Mouse (Mus musculus) midbrain, embryonic 12.5 days (tissue): Measurements from ENCODE around the gene Tmco3. TPM values are rescaled to one million over a fixed set of nuclear protein-coding genes. Genes with fewer than 3 reads are reported as not detected.

Experiments
- ATAC-seq: fragments of 200-750 bp; cut with Nextera tagmentation; 2 replicates; pipeline ENCODE4 v1.8.0; 2017; ENCODE audit warnings: low read depth, moderate TSS enrichment, moderate library complexity; ENCODE audit not compliant: low FRiP score
- H3K27ac ChIP-seq: fragments of 300-500 bp; sonication (generic); replicated peaks from 2 replicates; pipeline ENCODE4 v1.5.1; 2016; ENCODE audit warnings: mild to moderate bottlenecking
- H3K27me3 ChIP-seq: fragments of 300-500 bp; sonication (generic); 2 replicates; pipeline ENCODE4 v1.6.1; 2016; ENCODE audit warnings: mild to moderate bottlenecking
- H3K36me3 ChIP-seq: fragments of 300-500 bp; sonication (generic); 2 replicates; pipeline ENCODE4 v1.6.1; 2016
- H3K4me1 ChIP-seq: fragments of 300-500 bp; sonication (generic); 2 replicates; pipeline ENCODE4 v1.6.1; 2016
- H3K4me2 ChIP-seq: fragments of 300-500 bp; sonication (generic); replicated peaks from 2 replicates; pipeline ENCODE4 v1.6.1; 2016; ENCODE audit warnings: mild to moderate bottlenecking, moderate library complexity
- H3K4me3 ChIP-seq: fragments of 300-500 bp; sonication (generic); 2 replicates; pipeline ENCODE4 v1.5.1; 2016; ENCODE audit warnings: mild to moderate bottlenecking
- H3K9ac ChIP-seq: fragments of 300-500 bp; sonication (generic); replicated peaks from 2 replicates; pipeline ENCODE4 v1.6.1; 2016; ENCODE audit warnings: mild to moderate bottlenecking, moderate library complexity
- H3K9me3 ChIP-seq: fragments of 300-500 bp; sonication (generic); 2 replicates; pipeline ENCODE4 v1.6.1; 2016; ENCODE audit warnings: mild to moderate bottlenecking
- WGBS: fragments of 180-500 bp; shearing (Covaris S2); methylation state at CpG from one replicate; pipeline ENCODE4 v1.1.7; 2016; 5-methylcytosine and 5-hydroxymethylcytosine counted together
- polyA plus RNA-seq: library from polyadenylated mRNA; unstranded; fragments of >200 nt; fragmentation: Nextera tagmentation; extraction: Ambion mirVana; gene quantifications from 2 replicates; pipeline ENCODE4 v1.2.1, GENCODE M21; 2016

The Tmco3 gene
- polyA plus RNA-seq = 36.5 and 47.8 TPM in 2 replicates

GRCm38 (mm10) chr8:13287692-13288623 lies at the start of gene Tmco3, which contains the start of gene Dcun1d2:
TSS of gene Tmco3 (plus strand) at chr8:13288190.
TSS of gene Dcun1d2 (minus strand) at chr8:13288131.
- Histone ChIP-seq H3K4me2 (peak within 1 kb of the TSS; percentile 80), H3K27me3 (no peaks in the 10 kb centered on the region), H3K9ac (peak within 1 kb of the TSS; percentile 68), H3K36me3 (peaks cover 9% of the 10 kb centered on the region), H3K4me3 (peak within 1 kb of the TSS; percentile 68), H3K9me3 (no peaks in the 10 kb centered on the region), H3K4me1 (peaks cover 22% of the 10 kb centered on the region), H3K27ac (peak within 1 kb of the TSS; percentile 84)
- ATAC-seq = peak; percentile 94
- under 1% methylated on average over 79 of the region's 79 CpGs for WGBS

GRCm38 (mm10) chr8:13240055-13240454 lies 47.9 kb upstream of the Tmco3 start:
- Histone ChIP-seq H3K27ac (no peak overlapping the region), H3K27me3 (no peaks in the 10 kb centered on the region), H3K36me3 (no peaks in the 10 kb centered on the region), H3K9ac (no peak overlapping the region), H3K4me3 (no peak overlapping the region), H3K9me3 (no peaks in the 10 kb centered on the region), H3K4me2 (no peak overlapping the region), H3K4me1 (no peaks in the 10 kb centered on the region)
- ATAC-seq = no peak
- WGBS = 90% methylated on average over 9 of the region's 9 CpGs

GRCm38 (mm10) chr8:13240691-13241090 lies 47.3 kb upstream of the Tmco3 start:
- H3K4me3 ChIP-seq = no peak overlapping the region
- ATAC-seq = no peak
- no peaks in the 10 kb centered on the region for H3K27me3 ChIP-seq
- no peak overlapping the region for H3K4me2 ChIP-seq
- WGBS = 76% methylated on average over 7 of the region's 7 CpGs
- H3K9me3 ChIP-seq = no peaks in the 10 kb centered on the region
- H3K36me3 ChIP-seq = no peaks in the 10 kb centered on the region
- H3K4me1 ChIP-seq = no peaks in the 10 kb centered on the region
- no peak overlapping the region for H3K27ac ChIP-seq
- no peak overlapping the region for H3K9ac ChIP-seq

GRCm38 (mm10) chr8:13242985-13243870 lies 44.8 kb upstream of the Tmco3 start:
- no peak overlapping the region for H3K27ac ChIP-seq
- no peaks in the 10 kb centered on the region for H3K36me3 ChIP-seq
- no peaks in the 10 kb centered on the region for H3K4me1 ChIP-seq
- H3K9ac ChIP-seq = no peak overlapping the region
- no peak overlapping the region for H3K4me2 ChIP-seq
- H3K4me3 ChIP-seq = no peak overlapping the region
- H3K27me3 ChIP-seq = no peaks in the 10 kb centered on the region
- no peaks in the 10 kb centered on the region for H3K9me3 ChIP-seq
- no peak for ATAC-seq
- WGBS = 79% methylated on average over 10 of the region's 10 CpGs

GRCm38 (mm10) chr8:13244343-13244880 lies 43.6 kb upstream of the Tmco3 start:
- no peak for ATAC-seq
- Histone ChIP-seq H3K4me3 (no peak overlapping the region), H3K9me3 (no peaks in the 10 kb centered on the region), H3K27me3 (no peaks in the 10 kb centered on the region), H3K36me3 (no peaks in the 10 kb centered on the region), H3K27ac (no peak overlapping the region), H3K4me2 (no peak overlapping the region), H3K4me1 (no peaks in the 10 kb centered on the region), H3K9ac (no peak overlapping the region)
- WGBS = 91% methylated on average over 11 of the region's 11 CpGs

GRCm38 (mm10) chr8:13252837-13253236 lies 35.2 kb upstream of the Tmco3 start:
- H3K4me2 ChIP-seq = no peak overlapping the region
- 93% methylated on average over 13 of the region's 13 CpGs for WGBS
- no peaks in the 10 kb centered on the region for H3K9me3 ChIP-seq
- no peaks in the 10 kb centered on the region for H3K27me3 ChIP-seq
- ATAC-seq = no peak
- H3K9ac ChIP-seq = no peak overlapping the region
- H3K36me3 ChIP-seq = peaks cover 27% of the 10 kb centered on the region
- H3K4me1 ChIP-seq = no peaks in the 10 kb centered on the region
- no peak overlapping the region for H3K27ac ChIP-seq
- H3K4me3 ChIP-seq = no peak overlapping the region

- ATAC-seq = no peak
- WGBS = 86% methylated on average over 5 of the region's 5 CpGs
- no peaks in the 10 kb centered on the region for H3K9me3 ChIP-seq
- H3K9ac ChIP-seq = no peak overlapping the region
- no peaks in the 10 kb centered on the region for H3K4me1 ChIP-seq
- H3K27me3 ChIP-seq = no peaks in the 10 kb centered on the region
- H3K4me3 ChIP-seq = no peak overlapping the region
- H3K4me2 ChIP-seq = no peak overlapping the region
- no peak overlapping the region for H3K27ac ChIP-seq
- H3K36me3 ChIP-seq = peaks cover 32% of the 10 kb centered on the region
Measured at GRCm38 (mm10) chr8:13253413-13253812, 34.6 kb upstream of the Tmco3 start.

- H3K27ac ChIP-seq = no peak within 1 kb of the TSS
- 47% methylated on average over 8 of the region's 8 CpGs for WGBS
- peak; percentile 58; the same call in 1 of the 2 replicates for ATAC-seq
Measured at GRCm38 (mm10) chr8:13254019-13254418, 34.0 kb upstream of the Tmco3 start, which contains the start of gene Adprhl1. TSS of gene Adprhl1 (minus strand) at chr8:13254162.

GRCm38 (mm10) chr8:13263376-13263775 lies 24.6 kb upstream of the Tmco3 start:
- Histone ChIP-seq H3K27me3 (no peaks in the 10 kb centered on the region), H3K36me3 (peaks cover 32% of the 10 kb centered on the region), H3K27ac (no peak overlapping the region), H3K9ac (no peak overlapping the region), H3K4me1 (no peaks in the 10 kb centered on the region), H3K9me3 (no peaks in the 10 kb centered on the region), H3K4me3 (no peak overlapping the region), H3K4me2 (no peak overlapping the region)
- no peak for ATAC-seq
- WGBS = 67% methylated on average over 3 of the region's 3 CpGs

More at GRCm38 (mm10) chr8:13254019-13254418, 34.0 kb upstream of the Tmco3 start, which contains the start of gene Adprhl1:
- no peaks in the 10 kb centered on the region for H3K4me1 ChIP-seq
- peaks cover 35% of the 10 kb centered on the region for H3K36me3 ChIP-seq
- no peaks in the 10 kb centered on the region for H3K27me3 ChIP-seq
- H3K9ac ChIP-seq = no peak within 1 kb of the TSS
- no peaks in the 10 kb centered on the region for H3K9me3 ChIP-seq
- H3K4me3 ChIP-seq = no peak within 1 kb of the TSS
- no peak within 1 kb of the TSS for H3K4me2 ChIP-seq

- Histone ChIP-seq H3K9me3 (no peaks in the 10 kb centered on the region), H3K36me3 (peaks cover 51% of the 10 kb centered on the region), H3K27me3 (no peaks in the 10 kb centered on the region), H3K27ac (no peak overlapping the region), H3K4me2 (no peak overlapping the region), H3K4me1 (no peaks in the 10 kb centered on the region), H3K9ac (no peak overlapping the region), H3K4me3 (no peak overlapping the region)
- WGBS = 96% methylated on average over 2 of the region's 2 CpGs
- ATAC-seq = no peak
Measured at GRCm38 (mm10) chr8:13267566-13267965, 20.4 kb upstream of the Tmco3 start.

GRCm38 (mm10) chr8:13272834-13273233 lies 15.2 kb upstream of the Tmco3 start:
- Histone ChIP-seq H3K4me1 (no peaks in the 10 kb centered on the region), H3K27ac (no peak overlapping the region), H3K4me2 (no peak overlapping the region), H3K9me3 (no peaks in the 10 kb centered on the region), H3K9ac (no peak overlapping the region), H3K27me3 (no peaks in the 10 kb centered on the region), H3K4me3 (no peak overlapping the region), H3K36me3 (peaks cover 57% of the 10 kb centered on the region)
- ATAC-seq = no peak
- 95% methylated on average over 5 of the region's 5 CpGs for WGBS
